Mouse (Mus musculus) thymus, postnatal 36 days (tissue): ENCODE results near the gene Best2.

Experiments
- DNase-seq, 2 experiments: peaks; one replicate each; pipeline ENCODE4 v3.0.0; 2022; ENCODE audit warnings: mixed read lengths in 2 of 2

Best2 gene

DNA sequence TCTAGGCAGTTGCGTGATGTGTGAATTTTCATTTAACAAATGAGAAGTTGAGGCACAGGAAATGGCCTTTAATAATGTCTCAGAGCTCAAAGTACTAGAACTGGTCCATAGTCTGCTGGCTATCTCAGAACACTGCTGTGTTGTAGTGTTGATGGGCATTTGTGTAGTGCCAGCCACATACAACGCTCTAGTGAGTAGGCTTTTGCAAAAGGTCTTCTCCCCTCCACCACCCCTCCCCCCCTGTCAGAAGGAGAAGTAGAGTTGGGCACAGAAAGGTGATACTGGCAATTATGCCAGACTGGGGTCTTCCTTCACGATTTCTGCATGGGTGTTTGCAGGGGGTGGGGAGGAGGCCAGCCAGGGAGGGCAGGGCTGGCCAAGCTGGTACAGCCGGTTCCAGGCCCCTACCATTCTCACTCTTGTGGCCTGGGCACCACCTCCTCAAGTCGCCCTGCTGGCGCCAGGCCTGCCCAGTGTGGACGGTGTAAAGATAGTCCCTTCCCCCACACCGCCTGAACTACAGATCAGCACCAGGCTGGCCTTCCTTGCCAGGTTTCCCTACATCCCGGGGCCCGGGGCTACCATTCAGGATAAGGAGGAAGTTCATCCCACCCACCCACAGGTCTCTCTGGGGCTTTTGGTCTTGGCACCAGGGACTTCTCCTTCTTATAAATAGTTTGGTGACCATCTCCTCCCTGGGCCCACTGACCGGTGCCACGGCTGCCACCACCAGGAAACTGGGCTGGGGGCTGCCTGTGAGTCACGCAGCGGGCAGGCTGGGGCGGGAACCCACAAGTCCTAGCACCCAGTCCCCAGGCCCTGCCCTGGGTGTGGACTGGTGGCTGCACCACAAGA, 32.5 kb downstream of the Best2 start:
- no peak for DNase-seq

- peak in 1 of 2 experiments; percentile 31 for DNase-seq
Measured at GRCm38 (mm10) chr8:84980622-84981358, 33.5 kb downstream of the Best2 start.

- DNase-seq, result peak; percentile 79 to 82
Measured at GRCm38 (mm10) chr8:84979599-84980421, 34.5 kb downstream of the Best2 start.

DNA sequence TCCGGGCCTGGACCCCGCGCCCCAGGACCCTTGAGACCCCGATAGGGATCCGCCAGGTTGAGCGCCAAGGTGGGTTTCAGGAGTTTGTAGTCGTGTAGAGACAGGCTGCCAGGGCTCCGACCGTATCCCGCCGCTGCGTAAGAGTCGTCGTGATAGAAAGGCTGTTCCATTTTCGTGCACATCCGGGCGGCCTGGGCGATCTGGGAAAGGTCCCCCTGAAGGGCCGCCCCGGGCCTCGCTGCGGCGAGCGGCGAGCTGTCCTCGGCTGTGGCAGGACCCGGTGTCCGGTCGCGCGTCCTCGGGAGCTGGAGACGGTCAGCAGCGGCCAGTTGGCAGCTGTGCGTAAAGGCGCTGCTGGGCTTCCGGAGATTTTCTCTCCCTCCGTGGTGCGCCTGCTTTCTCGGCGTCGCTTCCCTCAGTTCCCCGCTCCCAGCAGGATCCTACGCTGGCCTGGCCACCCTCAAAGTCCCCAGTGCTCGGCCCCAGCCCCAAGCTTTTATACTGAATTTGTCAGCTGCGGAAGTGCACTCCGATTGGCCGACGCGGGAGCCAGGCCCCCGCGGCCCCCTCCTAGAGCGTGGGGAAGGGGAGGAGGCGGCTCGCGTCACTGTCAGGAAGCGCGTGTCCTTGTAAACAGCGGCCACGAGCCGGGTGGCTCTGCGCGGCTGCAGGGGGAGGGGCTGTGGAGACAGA, 35.9 kb downstream of the Best2 start, which contains the start of gene Junb:
Junb (minus strand) TSS at position 471 of the 693 bp plus-strand sequence.
- DNase-seq, result peak; percentile 92 to 97

- peak; percentile 82 to 84 for DNase-seq
Measured at GRCm38 (mm10) chr8:84977435-84978247, 36.7 kb downstream of the Best2 start.

DNA sequence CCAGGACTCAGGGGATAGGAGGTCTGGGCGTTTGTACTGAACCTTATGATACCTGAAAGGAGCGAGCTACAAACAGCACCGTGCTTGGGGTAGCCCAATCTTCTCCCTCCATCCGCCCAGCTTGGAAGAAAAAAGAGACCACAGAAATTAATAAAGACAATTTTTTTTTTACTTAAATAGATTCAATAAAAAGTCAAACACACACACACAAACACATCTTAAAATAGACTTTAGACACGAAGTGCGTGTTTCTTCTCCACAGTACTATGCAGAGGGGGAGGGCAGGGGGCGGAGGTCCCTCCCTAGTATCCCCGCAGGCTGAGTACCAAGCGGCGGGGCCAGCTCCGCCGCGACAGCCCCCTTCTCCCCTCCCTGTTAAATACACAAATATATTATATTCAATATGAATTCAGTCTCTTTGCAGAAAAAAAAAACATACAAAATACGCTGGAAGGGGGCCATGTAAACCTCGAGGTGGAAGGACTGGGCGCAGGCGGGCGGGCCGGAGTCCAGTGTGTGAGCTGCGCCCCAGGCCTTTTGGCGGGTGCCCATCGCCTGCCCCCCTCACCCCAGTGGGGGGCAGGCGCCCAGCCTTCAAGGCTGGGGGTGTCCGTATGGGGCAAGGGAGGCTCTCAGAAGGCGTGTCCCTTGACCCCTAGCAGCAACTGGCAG, 37.4 kb downstream of the Best2 start:
- no peak for DNase-seq

DNA sequence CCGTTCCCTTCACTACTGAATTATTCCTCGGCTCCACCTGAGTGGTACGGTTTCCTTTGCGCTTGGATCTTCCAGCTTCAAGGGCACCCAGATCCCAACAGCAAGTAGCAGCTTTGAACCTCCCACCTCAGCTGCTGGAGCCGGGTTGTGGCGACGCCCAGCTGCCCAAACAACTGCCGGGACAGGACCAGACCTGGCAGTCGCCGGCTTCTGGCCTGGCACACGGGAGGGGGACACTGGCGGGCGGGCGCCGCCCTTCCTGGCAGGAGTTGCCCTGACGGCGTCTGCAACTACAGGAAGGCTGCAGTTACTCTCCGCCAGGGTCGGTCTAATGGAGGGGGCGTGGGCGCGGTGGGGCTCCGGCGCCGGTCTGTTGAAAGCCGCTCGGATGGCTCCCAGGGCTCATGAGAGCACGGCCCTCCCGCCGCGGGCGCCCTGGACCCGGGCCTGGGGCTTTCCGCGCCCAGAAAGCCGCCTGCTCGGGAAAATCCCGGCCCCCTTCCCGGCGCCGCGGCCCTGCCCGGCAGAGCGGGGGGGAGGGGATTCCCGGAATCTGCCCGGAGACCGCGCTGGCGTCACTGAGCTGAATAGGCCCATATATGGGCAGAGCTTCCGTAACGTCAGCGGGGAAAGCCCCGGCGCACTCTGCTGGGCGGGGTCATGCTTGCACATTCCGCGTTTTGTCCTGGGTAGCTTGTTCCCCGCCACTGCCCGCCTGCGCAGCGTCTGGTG, 38.1 kb downstream of the Best2 start:
- DNase-seq, result peak; percentile 92 to 93

- DNase-seq, result peak; percentile 83 to 84
Measured at GRCm38 (mm10) chr8:84975434-84975833, 38.9 kb downstream of the Best2 start.

DNA sequence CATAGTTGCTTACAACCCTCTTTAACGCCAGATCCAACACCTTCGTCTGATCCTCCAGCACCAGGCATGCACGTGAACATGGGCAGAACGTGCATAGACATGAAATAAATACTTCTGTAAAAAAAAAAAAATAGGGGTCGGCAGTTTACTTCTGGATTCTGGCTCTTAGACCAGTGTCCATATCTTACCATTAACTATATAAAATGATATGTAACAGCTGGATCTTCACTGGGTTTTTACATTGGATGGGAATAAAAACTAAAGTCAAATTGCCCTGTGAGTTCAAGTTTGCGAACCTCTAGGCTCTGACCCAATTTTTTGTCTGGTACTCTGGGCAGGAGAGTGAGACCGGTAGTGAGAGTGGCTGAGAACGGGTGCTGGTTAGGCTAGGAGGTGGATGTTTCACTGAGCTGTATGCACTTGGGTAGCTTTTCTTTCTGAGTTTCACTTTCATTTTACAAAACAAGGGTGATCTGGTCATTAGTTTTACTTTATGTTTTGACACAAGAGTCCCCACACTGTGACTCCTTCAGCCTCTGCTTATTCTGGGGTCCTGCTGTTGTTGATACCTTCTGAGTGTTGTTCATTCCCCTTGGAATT, 39.7 kb downstream of the Best2 start:
- no peak for DNase-seq

DNA sequence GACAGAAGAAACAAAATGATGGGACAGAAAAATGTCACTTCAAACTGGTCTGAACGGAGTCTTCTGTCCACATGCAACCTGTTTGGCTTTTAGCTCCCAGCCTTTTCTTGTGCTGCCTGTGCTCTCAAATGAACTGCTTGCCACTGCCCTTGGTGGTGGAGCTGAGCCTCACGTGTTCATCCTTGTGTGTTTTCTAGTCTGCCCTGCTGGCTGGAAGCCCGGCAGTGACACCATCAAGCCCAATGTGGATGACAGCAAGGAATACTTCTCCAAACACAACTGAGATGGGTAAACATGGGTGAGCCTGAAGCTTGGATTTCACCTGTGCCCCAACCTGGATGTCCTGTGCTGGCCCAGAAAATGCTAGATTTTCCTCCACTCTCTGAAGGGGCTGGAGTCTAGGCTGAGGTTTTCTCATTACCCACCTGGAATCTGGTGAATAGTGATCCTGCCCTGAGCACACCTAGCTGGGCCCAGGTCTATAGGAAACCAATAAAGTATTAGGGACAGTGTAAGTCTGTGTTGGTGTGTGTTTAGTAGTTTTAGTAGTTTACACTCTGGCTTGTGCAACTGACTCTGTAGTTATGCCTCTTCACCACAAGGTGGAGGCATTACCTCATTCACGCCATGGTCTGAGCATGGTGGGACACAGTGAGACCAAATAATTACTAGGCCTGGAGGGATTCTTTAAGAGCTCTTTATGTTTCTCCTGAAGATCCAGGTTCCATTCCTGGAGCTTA, 40.4 kb downstream of the Best2 start:
- DNase-seq, result peak in 1 of 2 experiments; percentile 30

DNA sequence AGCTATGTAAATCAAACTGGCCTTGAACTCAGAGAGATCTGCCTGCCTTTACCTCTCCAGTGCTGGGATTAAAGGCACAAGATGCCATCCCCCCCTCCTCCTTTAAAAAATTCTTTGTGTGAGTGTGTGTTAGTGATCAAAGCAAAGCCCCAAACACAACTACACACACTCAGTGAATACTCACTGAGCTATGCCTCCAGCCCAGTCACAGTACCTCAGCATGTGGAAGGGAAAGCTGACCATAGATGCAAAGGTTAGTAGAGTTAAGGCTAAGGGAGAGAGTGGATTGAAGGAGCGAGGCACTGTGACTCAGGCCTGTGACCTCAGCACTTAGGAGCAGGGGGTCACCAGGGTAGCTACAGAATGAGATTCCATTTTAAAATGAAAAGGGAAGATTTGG, 41.3 kb downstream of the Best2 start:
- no peak for DNase-seq

- no peak for DNase-seq
Measured at GRCm38 (mm10) chr8:84970913-84971312, 43.4 kb downstream of the Best2 start.

DNA sequence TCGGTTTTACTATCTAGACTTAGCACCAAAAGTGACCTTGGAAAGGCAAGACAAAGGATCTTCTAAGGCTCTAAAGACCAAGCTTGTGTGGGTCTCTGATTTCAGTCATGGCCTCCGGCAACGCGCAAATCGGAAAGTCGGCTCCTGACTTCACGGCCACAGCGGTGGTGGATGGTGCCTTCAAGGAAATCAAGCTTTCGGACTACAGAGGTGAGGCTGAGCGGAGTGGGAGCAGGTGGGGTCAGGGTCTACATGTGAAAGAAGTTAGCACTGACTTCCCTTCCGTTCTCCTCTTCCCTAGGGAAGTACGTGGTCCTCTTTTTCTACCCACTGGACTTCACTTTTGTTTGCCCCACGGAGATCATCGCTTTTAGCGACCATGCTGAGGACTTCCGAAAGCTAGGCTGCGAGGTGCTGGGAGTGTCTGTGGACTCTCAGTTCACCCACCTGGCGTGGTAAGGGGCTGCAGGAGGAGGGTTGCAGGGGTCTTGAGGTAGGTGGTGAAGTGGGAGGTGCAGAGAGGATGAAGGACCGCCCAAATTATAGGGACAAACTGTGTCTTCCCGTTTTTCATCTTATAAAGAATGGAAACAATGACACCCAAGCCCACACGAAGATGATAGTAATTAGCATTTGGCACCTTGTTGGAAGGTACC, 44.1 kb downstream of the Best2 start:
- no peak for DNase-seq

GRCm38 (mm10) chr8:84969241-84970134, 44.8 kb downstream of the Best2 start, which contains the start of the genes Gm49661, Prdx2 and Rnaseh2a:
Gm49661 (minus strand) TSS chr8:84969433.
Prdx2 (plus strand) TSS chr8:84969587.
Rnaseh2a (minus strand) TSS chr8:84969767.
- DNase-seq, result peak; percentile 66 to 70

- DNase-seq, result no peak
Measured at GRCm38 (mm10) chr8:84968650-84969049, 45.7 kb downstream of the Best2 start.

GRCm38 (mm10) chr8:84967532-84968304, 46.6 kb downstream of the Best2 start:
- DNase-seq, result no peak
